Mouse (Mus musculus) heart, embryonic 11.5 days (tissue): ENCODE data around the gene Fam184a. TPM values are rescaled to one million over a fixed set of nuclear protein-coding genes. Genes with fewer than 3 reads are reported as not detected.
"Not testable (repeated sequence)": the region's sequence is repeated elsewhere in the genome, so short reads cannot be mapped to it uniquely, and the experiment has no call there.

Experiments used
- ATAC-seq: fragments of 200-750 bp; cut with Nextera tagmentation; replicated peaks from 2 replicates; pipeline ENCODE4 v1.8.0; 2017; ENCODE audit warnings: moderate library complexity; ENCODE audit not compliant: insufficient number of reproducible peaks, low FRiP score, low TSS enrichment
- H3K27ac ChIP-seq: fragments of 300-500 bp; sonication (generic); 2 replicates; pipeline ENCODE4 v1.5.1; 2014; ENCODE audit warnings: mild to moderate bottlenecking, low read depth, low read length
- H3K27me3 ChIP-seq: fragments of 300-500 bp; sonication (generic); 2 replicates; pipeline ENCODE4 v1.6.1; 2014; ENCODE audit warnings: mild to moderate bottlenecking, low read length, mixed read lengths; ENCODE audit not compliant: control insufficient read depth, insufficient read depth
- H3K36me3 ChIP-seq: fragments of 300-500 bp; sonication (generic); 2 replicates; pipeline ENCODE4 v1.6.1; 2014; ENCODE audit warnings: mild to moderate bottlenecking, low read length, moderate library complexity, mixed read lengths; ENCODE audit not compliant: control insufficient read depth, insufficient read depth
- H3K4me1 ChIP-seq: fragments of 300-500 bp; sonication (generic); 2 replicates; pipeline ENCODE4 v1.6.1; 2014; ENCODE audit warnings: low read length; ENCODE audit not compliant: control insufficient read depth, insufficient read depth
- H3K4me2 ChIP-seq: fragments of 300-500 bp; sonication (generic); 2 replicates; pipeline ENCODE4 v1.6.1; 2014; ENCODE audit warnings: mild to moderate bottlenecking, moderate library complexity
- H3K4me3 ChIP-seq: fragments of 300-500 bp; sonication (generic); 2 replicates; pipeline ENCODE4 v1.5.1; 2014; ENCODE audit warnings: low read depth, low read length
- H3K9ac ChIP-seq: fragments of 300-500 bp; sonication (generic); 2 replicates; pipeline ENCODE4 v1.6.1; 2014; ENCODE audit warnings: mild to moderate bottlenecking, low read depth, low read length, moderate library complexity
- H3K9me3 ChIP-seq: fragments of 300-500 bp; sonication (generic); replicated peaks from 2 replicates; pipeline ENCODE4 v1.6.1; 2016; ENCODE audit warnings: low read length; ENCODE audit not compliant: control insufficient read depth
- WGBS: fragments of 180-500 bp; shearing (Covaris S2); extraction: QIAGEN DNeasy Blood & Tissue Kit; methylation state at CpG from one replicate; pipeline ENCODE4 v1.1.7; 2014; ENCODE audit not compliant: insufficient replicate concordance; 5-methylcytosine and 5-hydroxymethylcytosine counted together
- polyA plus RNA-seq: library from polyadenylated mRNA; unstranded; fragments of >200 nt; fragmentation: Nextera tagmentation; extraction: Ambion mirVana; gene quantifications from 2 replicates; pipeline ENCODE4 v1.2.1, GENCODE M21; 2014

Fam184a gene
- polyA plus RNA-seq, 1 experiment from 2014 or later: 3.1 TPM

GRCm38 (mm10) chr10:53630339-53630738, 120.6 kb downstream of the Fam184a start, which contains the start of gene Mcm9:
Gene Mcm9 (minus strand): TSS chr10:53630439.
- not testable (repeated sequence) for H3K9me3 ChIP-seq, H3K4me1 ChIP-seq, H3K27me3 ChIP-seq, ATAC-seq, H3K36me3 ChIP-seq
- WGBS: 51% methylated on average over 10 of the region's 10 CpGs
- peak within 1 kb of the TSS; percentile 90 for H3K9ac ChIP-seq
- H3K4me3 ChIP-seq: peak within 1 kb of the TSS; percentile 90
- peak within 1 kb of the TSS; percentile 95 for H3K27ac ChIP-seq
- H3K4me2 ChIP-seq: peak within 1 kb of the TSS; percentile 60

DNA sequence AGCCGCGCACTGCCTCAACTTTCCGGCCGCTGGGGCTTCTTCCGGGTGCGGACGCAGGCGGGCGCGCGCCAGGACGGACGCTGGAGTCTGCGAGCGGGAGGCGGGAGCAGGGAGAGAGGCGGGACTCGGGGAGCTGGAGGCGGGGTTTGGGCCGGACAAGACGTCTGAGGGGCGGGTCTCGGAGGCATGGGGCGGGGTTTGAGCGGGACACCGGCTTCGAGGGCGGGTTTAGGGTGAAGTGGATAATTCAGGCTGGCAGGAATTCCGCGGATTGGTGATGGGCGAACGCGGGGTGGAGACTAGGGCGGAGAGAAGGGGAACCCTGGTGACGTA, 121.0 kb downstream of the Fam184a start:
- under 1% methylated on average over 35 of the region's 35 CpGs for WGBS
- peak overlapping the region; percentile 60 for H3K4me2 ChIP-seq
- peak overlapping the region; percentile 95 for H3K27ac ChIP-seq
- peak; percentile 95 for ATAC-seq
- H3K9me3 ChIP-seq: no peaks in the 10 kb centered on the region
- peaks cover 6% of the 10 kb centered on the region for H3K4me1 ChIP-seq
- H3K27me3 ChIP-seq: no peaks in the 10 kb centered on the region
- H3K9ac ChIP-seq: peak overlapping the region; percentile 90
- H3K4me3 ChIP-seq: peak overlapping the region; percentile 90
- H3K36me3 ChIP-seq: no peaks in the 10 kb centered on the region

- Histone ChIP-seq H3K27ac (peak overlapping the region; percentile 95), H3K4me1 (peaks cover 6% of the 10 kb centered on the region), H3K4me2 (peak overlapping the region; percentile 60), H3K27me3 (no peaks in the 10 kb centered on the region), H3K36me3 (no peaks in the 10 kb centered on the region), H3K4me3 (peak overlapping the region; percentile 90), H3K9ac (peak overlapping the region; percentile 90), H3K9me3 (no peaks in the 10 kb centered on the region)
- under 1% methylated on average over 66 of the region's 67 CpGs for WGBS
- ATAC-seq: peak; percentile 83
Measured at GRCm38 (mm10) chr10:53629247-53629917, 121.5 kb downstream of the Fam184a start.

DNA sequence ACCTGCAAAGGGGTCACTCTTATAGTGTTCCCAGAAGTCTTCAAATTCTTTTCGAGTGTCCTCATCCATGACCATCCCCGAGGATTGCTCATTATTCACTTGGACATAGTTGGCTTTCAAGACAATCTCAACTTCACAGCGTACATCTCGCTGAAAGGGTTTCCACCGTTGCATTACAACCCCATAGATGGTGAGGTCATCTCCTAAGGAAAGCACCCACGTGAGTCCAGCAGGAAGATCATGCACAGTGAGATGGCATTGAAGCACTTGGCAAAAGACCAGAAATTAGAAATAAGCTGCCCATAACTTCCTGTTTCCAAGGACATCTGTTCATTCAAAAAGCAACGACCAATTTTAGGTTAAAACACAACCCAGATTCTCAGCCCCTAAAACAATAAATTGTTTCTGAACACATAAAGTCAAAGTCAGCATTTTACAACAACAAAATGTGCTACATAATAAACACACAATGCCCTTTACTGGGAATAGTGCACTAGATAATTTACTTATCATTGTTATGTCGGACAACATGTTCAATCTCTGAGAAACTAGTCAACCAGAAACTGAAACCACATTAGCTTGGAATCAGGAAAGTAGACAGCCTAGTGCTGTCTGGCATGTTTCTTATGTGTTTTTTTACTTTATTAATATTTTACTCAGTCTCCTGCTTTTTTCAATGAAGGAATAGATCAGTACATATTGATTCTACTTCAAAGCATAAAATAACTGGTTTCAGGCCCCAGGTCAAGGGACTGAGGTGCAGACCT, 134.9 kb downstream of the Fam184a start:
- H3K36me3 ChIP-seq: peaks cover 5% of the 10 kb centered on the region; the same call in 1 of the 2 replicates
- WGBS: 84% methylated on average over 8 of the region's 8 CpGs
- no peak overlapping the region for H3K9ac ChIP-seq
- ATAC-seq: no peak
- no peaks in the 10 kb centered on the region for H3K27me3 ChIP-seq
- no peak overlapping the region for H3K27ac ChIP-seq
- H3K4me1 ChIP-seq: no peaks in the 10 kb centered on the region
- H3K9me3 ChIP-seq: no peaks in the 10 kb centered on the region
- no peak overlapping the region for H3K4me2 ChIP-seq
- no peak overlapping the region for H3K4me3 ChIP-seq

GRCm38 (mm10) chr10:53613955-53614354, 137.0 kb downstream of the Fam184a start:
- WGBS: 76% methylated on average over 1 of the region's 1 CpGs
- Histone ChIP-seq H3K4me1 (no peaks in the 10 kb centered on the region), H3K9me3 (no peaks in the 10 kb centered on the region), H3K27me3 (no peaks in the 10 kb centered on the region), H3K4me2 (no peak overlapping the region), H3K9ac (no peak overlapping the region), H3K36me3 (peaks cover 12% of the 10 kb centered on the region), H3K4me3 (no peak overlapping the region), H3K27ac (no peak overlapping the region)
- ATAC-seq: no peak

DNA sequence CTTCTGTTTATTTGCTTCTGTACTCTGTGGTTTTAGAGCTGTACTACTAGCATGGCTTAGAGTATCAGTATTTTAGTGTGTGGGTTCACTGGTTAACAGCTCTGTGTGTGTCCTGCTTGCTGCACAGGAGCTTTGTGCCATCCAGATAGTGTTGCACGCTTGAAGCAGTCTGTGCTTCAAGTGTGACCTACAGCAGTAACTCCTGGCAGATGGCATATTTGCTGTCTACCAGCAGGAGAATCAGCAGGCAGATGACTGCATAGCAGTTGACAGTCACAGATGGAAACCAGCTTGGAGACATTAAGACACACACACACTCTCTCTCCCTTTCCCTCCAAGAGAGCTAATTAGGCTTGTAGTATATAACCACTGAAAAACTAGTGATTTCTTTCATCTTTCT, 138.8 kb downstream of the Fam184a start:
- 59% methylated on average over 1 of the region's 1 CpGs for WGBS
- H3K27me3 ChIP-seq: no peaks in the 10 kb centered on the region
- H3K9ac ChIP-seq: no peak overlapping the region
- ATAC-seq: no peak
- H3K9me3 ChIP-seq: no peaks in the 10 kb centered on the region
- H3K4me3 ChIP-seq: no peak overlapping the region
- H3K4me1 ChIP-seq: no peaks in the 10 kb centered on the region
- H3K4me2 ChIP-seq: no peak overlapping the region
- H3K27ac ChIP-seq: no peak overlapping the region
- peaks cover 13% of the 10 kb centered on the region for H3K36me3 ChIP-seq

DNA sequence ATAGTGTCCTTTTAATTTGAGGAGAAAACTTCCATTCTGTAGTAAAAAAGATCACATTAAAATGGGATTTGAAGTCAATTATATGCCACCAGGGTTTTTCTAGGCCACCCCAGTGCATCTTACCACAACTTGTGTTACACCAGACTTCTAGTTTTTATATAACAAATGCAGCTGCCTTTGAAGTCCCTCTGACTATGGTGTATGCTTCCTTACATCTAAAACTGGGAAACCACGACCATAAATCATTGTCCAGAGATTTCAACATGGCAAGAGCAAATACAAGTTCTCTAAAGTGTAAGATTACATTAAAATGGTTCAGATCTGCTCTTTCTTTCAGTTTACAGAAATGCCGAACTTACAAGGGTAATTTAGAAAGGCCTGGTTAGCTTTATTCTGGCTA, 142.6 kb downstream of the Fam184a start:
- Histone ChIP-seq H3K9ac (no peak overlapping the region), H3K27ac (no peak overlapping the region), H3K4me2 (no peak overlapping the region), H3K4me1 (no peaks in the 10 kb centered on the region), H3K36me3 (peaks cover 21% of the 10 kb centered on the region), H3K27me3 (no peaks in the 10 kb centered on the region), H3K4me3 (no peak overlapping the region), H3K9me3 (no peaks in the 10 kb centered on the region)
- no peak for ATAC-seq
- 84% methylated on average over 2 of the region's 2 CpGs for WGBS

GRCm38 (mm10) chr10:53605328-53605727, 145.6 kb downstream of the Fam184a start:
- no peak for ATAC-seq
- H3K4me1 ChIP-seq: peaks cover 2% of the 10 kb centered on the region; the same call in 1 of the 2 replicates
- no peak overlapping the region for H3K9ac ChIP-seq
- 81% methylated on average over 2 of the region's 2 CpGs for WGBS
- H3K4me3 ChIP-seq: no peak overlapping the region
- no peaks in the 10 kb centered on the region for H3K9me3 ChIP-seq
- no peaks in the 10 kb centered on the region for H3K27me3 ChIP-seq
- H3K27ac ChIP-seq: no peak overlapping the region
- no peak overlapping the region for H3K4me2 ChIP-seq
- H3K36me3 ChIP-seq: peaks cover 19% of the 10 kb centered on the region
